Mouse (Mus musculus): ENCODE measurements around the gene Olfr1434.
"Not testable (repeated sequence)": the region's sequence is repeated elsewhere in the genome, so short reads cannot be mapped to it uniquely, and the experiment has no call there.

The Olfr1434 gene

DNA sequence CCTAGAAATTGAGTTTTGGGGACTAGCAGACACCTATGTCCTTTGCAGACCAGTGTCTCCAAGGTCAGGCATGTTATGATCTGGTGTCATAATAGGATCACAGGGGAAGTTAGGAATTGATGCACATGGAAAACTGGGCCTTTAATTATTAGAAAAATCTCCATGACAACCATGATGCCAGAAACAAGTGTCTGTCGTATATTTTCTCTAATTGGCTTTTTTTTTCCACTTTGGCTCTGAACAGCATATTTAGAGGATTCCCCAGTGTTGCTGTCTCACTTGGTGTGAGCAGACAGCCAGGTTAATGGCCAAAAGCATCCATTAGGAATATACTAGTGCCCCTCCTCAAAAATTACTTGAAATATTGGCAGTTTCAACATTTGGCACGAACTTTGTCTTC, at the start of gene Olfr1434:
TSS of gene Olfr1434 (plus strand) at position 301 of the 400 bp plus-strand sequence.
- in situ Hi-C loops (cut with MboI, MseI): no loop called here

DNA sequence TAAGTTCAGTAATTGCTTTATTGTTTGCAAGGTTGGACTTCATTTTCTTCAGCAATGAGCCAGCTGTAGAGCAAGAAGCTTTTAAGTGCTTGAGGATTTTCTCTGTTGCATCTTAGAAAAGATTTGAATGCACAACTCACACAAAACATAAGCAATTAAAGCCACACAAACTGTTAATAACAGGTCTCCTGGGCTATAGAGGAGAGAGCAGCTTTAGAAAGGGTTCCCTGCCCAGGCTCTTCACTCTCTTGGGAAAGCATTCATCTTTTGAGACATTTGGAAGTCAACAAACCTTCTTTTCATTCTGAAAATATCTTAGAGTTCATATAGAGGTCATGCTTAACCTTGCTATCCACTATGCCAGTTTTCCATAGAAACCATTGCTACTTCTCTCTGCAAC, 47.2 kb upstream of the Olfr1434 start, which contains the start of gene Olfr1432:
TSS of gene Olfr1432 (minus strand) at position 101 of the 400 bp plus-strand sequence.
- in situ Hi-C loops (cut with MboI, MseI): loop anchor here (5.0 to 25.0 kb wide), 2 partner anchors 60 to 630 kb away; partner anchors contain the start of genes Olfr1444 and Olfr1555-ps1

DNA sequence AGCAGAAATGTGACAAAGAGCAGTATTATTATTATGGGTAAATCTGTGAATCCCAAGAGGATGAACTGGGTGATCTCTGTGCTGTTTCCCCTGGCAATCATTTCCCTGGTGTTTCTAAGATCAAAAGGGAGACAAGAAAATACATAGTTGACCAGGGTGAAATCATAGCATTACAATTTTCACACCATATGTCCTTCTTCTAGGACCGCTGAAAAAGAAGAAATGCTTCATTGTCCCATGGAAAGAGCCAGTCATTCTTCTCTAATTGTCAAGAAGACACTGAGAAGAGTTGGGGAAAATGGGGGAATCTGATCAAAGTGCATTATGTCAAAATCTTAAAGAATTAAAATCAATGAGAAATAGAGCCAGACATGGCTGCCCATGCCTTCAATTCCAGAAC, 38.1 kb upstream of the Olfr1434 start, which contains the start of gene Olfr262:
TSS of gene Olfr262 (minus strand) at position 101 of the 400 bp plus-strand sequence.
- in situ Hi-C loops (cut with MboI, MseI): loop anchor here (25.0 kb wide), 1 partner anchor 621 kb away; the partner anchor contains the start of gene Olfr1444

DNA sequence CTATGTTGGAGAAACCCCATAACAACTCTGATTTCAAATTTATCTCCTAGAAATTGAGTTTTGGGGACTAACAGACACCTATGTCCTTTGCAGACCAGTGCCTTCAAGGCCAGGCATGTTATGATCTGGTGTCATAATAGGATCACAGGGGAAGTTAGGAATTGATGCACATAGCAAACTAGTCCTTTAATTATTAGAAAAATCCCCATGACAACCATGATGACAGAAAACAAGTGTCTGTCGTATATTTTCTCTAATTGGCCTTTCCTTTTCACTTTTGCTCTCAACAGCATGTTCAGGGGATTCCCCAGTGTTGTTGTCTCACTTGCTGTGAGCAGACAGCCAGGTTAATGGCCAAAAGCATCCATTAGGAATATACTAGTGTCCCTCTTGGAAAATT, 18.9 kb upstream of the Olfr1434 start, which contains the start of gene Olfr235:
TSS of gene Olfr235 (plus strand) at position 301 of the 400 bp plus-strand sequence.
- in situ Hi-C loops (cut with MboI, MseI): no loop called here

DNA sequence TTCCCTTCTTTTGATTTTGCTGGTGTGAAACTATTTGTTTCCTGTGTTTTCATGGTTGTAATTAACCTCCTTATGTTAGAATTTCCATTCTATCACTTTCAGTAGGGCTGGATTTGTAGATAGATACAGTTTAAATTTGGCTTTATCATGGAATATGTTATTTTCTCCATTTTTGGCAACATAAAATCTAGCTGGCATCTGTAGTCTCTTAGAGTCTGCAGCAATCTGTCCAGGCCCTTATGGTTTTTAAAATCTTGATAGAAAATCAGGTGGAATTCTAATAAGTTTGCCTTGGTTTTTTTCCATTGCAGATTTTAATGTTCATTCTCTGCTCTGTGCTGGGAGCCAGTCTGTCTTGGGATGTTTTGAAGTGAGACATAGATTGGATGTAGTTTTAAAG, 13.3 kb downstream of the Olfr1434 start:
- in situ Hi-C loops (cut with MboI, MseI): no loop called here

DNA sequence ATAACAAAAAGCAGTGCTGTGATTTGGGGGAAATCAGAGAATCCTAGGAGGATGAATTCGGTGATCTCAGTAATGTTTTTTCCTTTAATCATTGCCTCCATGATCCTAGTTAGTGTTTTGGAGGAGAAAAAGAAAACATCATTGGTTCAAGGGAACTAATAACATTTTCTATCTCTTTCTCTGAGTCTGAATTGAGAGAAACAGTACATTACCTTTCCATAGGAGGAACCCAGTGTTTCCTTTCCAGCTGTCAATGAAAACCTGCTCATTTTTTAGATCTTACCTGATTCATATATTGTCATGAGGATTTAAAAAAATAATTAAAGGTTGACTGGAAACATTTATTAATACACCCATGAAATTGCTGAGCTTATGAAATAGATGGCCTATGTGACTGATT, 19.4 kb downstream of the Olfr1434 start, which contains the start of gene Olfr1436:
TSS of gene Olfr1436 (minus strand) at position 101 of the 400 bp plus-strand sequence.
- in situ Hi-C loops (cut with MboI, MseI): not testable (repeated sequence)

DNA sequence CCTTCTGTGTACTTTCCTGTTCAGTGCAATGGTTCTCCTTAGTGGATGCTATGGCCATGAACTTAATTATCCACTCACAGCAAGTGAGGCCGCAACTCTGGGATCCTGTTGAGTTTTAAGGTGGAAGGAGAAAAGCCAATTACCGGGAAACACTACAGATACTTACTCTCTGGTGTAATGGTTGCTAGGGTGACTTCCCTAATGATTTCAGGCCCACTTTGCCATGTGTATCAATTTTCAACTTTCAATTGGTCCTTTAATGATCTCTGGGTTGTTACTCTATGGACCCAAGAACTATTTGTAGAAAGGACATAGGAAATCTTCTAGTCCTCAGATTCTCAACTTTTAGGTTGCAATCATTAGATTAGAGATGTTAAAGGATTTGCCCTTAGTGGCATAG, 45.3 kb downstream of the Olfr1434 start, which contains the start of gene Olfr1437:
TSS of gene Olfr1437 (minus strand) at position 101 of the 400 bp plus-strand sequence.
- in situ Hi-C loops (cut with MboI, MseI): no loop called here

Measured in T-helper 1 cell (primary cell).